Comparison of ENCODE assay signal across 19 mouse cellular contexts in the genomic region with DNA sequence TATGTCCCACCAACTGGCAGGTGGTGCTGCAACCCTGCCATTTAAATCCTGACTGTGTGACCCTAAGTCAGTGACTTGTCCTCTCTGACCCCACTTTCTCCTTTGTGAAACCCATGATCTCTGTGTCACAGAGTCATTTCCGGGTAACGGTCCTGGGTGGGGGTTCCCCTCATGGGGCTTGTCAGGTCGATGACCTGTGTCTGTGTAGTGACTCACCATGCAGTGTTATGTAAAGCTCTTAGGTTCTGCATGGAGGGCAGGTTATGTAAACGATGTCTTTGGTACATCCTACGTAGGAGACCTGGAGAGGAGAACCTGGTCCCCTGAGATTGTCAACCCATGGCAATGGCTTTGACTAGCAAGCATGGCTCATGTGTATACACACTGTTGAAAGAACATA. TPM values are rescaled to one million over a fixed set of nuclear protein-coding genes. Genes with fewer than 3 reads are reported as not detected.
DNase-seq lines count a peak whose midpoint lies in the region; ATAC-seq and TF ChIP-seq lines count a peak whose summit lies in the region.
"Had no signal": no experiment of that assay in that cellular context is flagged by ENCODE, and none has a peak within 500 bp of the region (broad histone marks: within the 10 kb centered on the region; RNA-seq: fewer than 3 reads in every experiment).

No protein-coding gene starts in this region.

- peak; percentile 48 for ATAC-seq in granulocyte monocyte progenitor cell, adult 5-6 weeks (replicated peaks; ENCODE audit: poor library complexity, severe bottlenecking)

- WGBS in lung, adult 2 months: 28% methylated on average over 5 of the region's 5 CpGs

- H3K4me3 ChIP-seq in lung, adult 2 months (replicated peaks; ENCODE audit: extremely low read depth, low read depth, low read length): no peak overlapping the region
- H3K4me3 ChIP-seq: forebrain, embryonic 12.5 days; heart, adult 2 months; hindbrain, embryonic 13.5 days; liver, embryonic 15.5 days; stomach, embryonic 15.5 days had no signal

- no peak for TF ChIP-seq CTCF in lung, adult 2 months (IDR thresholded peaks at IDR 0.05; ENCODE audit: insufficient read depth, low read length)

- no peak for TF ChIP-seq POLR2A in lung, adult 2 months (IDR thresholded peaks at IDR 0.05; ENCODE audit: borderline replicate concordance, extremely low read depth, low read depth, low read length)

- DNase-seq in lung, postnatal 25 days (ENCODE audit: low spot score): peak; percentile 64
- DNase-seq in lung, adult 2 months: no peak
- peak; percentile 83 for DNase-seq in CD4-positive, CD25-positive, alpha-beta regulatory T cell, adult 2 months (ENCODE audit: low read depth, low spot score)
- peak; percentile 91 for DNase-seq in natural killer cell, adult 2 months (ENCODE audit: low spot score in 2 of 2)
- no peak for DNase-seq in right cerebral cortex, postnatal 36 days (ENCODE audit: low spot score in 2 of 2)
- no peak for DNase-seq in kidney, postnatal 4 days
- DNase-seq: adrenal gland, adult 2 months; cerebellum, adult 11 months; embryo, embryonic 11 days; heart, adult 2 months; kidney, adult 18-20 months; kidney, postnatal 14 days; right cerebral cortex, postnatal 25 days had no signal

- peaks cover 14% of the 10 kb centered on the region for H3K4me1 ChIP-seq in lung, adult 2 months (ENCODE audit: control insufficient read depth, insufficient read depth, low read length)

RNA-seq across cellular contexts. Expression of a gene that starts 11.6 kb away (rescaled TPM):
- 4.0 and 4.6 TPM in 2 replicates for polyA plus RNA-seq in lung, adult 2 months (2012; rRNA removed)
- 8.1 and 13.7 TPM in 2 replicates for total RNA-seq in granulocyte monocyte progenitor cell, adult 5-6 weeks (2014; fragmentation: Nextera tagmentation)
- 19.3 and 24.4 TPM in 2 replicates for total RNA-seq in granulocyte monocyte progenitor cell, adult 5-6 weeks (2017)
- polyA plus RNA-seq: forebrain, embryonic 12.5 days had no signal

RNA-seq across cellular contexts. Expression of a gene that starts 23.1 kb away (rescaled TPM):
- 38.7 and 46.6 TPM in 2 replicates for polyA plus RNA-seq in lung, adult 2 months (2012; rRNA removed)
- 12.4 and 42.8 TPM in 2 replicates for total RNA-seq in granulocyte monocyte progenitor cell, adult 5-6 weeks (2014; fragmentation: Nextera tagmentation)
- 29.4 and 34.9 TPM in 2 replicates for total RNA-seq in granulocyte monocyte progenitor cell, adult 5-6 weeks (2017)

RNA-seq across cellular contexts. Expression of a gene that starts 37.8 kb away (rescaled TPM):
- polyA plus RNA-seq in lung, adult 2 months (2012; rRNA removed): 4.6 and 5.2 TPM in 2 replicates
- total RNA-seq in granulocyte monocyte progenitor cell, adult 5-6 weeks (2014; fragmentation: Nextera tagmentation): 20.3 and 26.1 TPM in 2 replicates
- 23.2 and 39.9 TPM in 2 replicates for total RNA-seq in granulocyte monocyte progenitor cell, adult 5-6 weeks (2017)

RNA-seq across cellular contexts. Expression of a gene that starts 38.1 kb away (rescaled TPM):
- 10.0 and 17.8 TPM in 2 replicates for polyA plus RNA-seq in lung, adult 2 months (2012; rRNA removed)
- 1.8 and 1.9 TPM in 2 replicates for total RNA-seq in granulocyte monocyte progenitor cell, adult 5-6 weeks (2014; fragmentation: Nextera tagmentation)
- total RNA-seq in granulocyte monocyte progenitor cell, adult 5-6 weeks (2017): 0.26 and 0.57 TPM in 2 replicates

RNA-seq across cellular contexts. Expression of a gene that starts 39.0 kb away (rescaled TPM):
- 56.3 and 76.2 TPM in 2 replicates for polyA plus RNA-seq in lung, adult 2 months (2012; rRNA removed)
- not detected in 2 replicates for total RNA-seq in granulocyte monocyte progenitor cell, adult 5-6 weeks (2014; fragmentation: Nextera tagmentation)
- total RNA-seq in granulocyte monocyte progenitor cell, adult 5-6 weeks (2017): not detected in 2 replicates
- total RNA-seq: megakaryocyte-erythroid progenitor cell, adult 5-6 weeks had no signal

Comparison
In these comparisons a context has a peak if more than half of its experiments do, and no peak if none do; other contexts are left out.
1. DNase-seq: peak in lung, postnatal 25 days (single experiment), CD4-positive, CD25-positive, alpha-beta regulatory T cell, adult 2 months (single experiment) and natural killer cell, adult 2 months (2 of 2); none in lung, adult 2 months (single experiment), right cerebral cortex, postnatal 36 days (0 of 2) and kidney, postnatal 4 days (0 of 2).